13 mouse cellular contexts compared by ENCODE assay signal in genomic region chr7:68227621-68228020, GRCm38 (mm10). TPM values are rescaled to one million over a fixed set of nuclear protein-coding genes. Genes with fewer than 3 reads are reported as not detected.
"Had no signal": no experiment of that assay in that cellular context is flagged by ENCODE, and none has a peak within 500 bp of the region (broad histone marks: within the 10 kb centered on the region; RNA-seq: fewer than 3 reads in every experiment).

No protein-coding gene starts in this region.

- H3K27me3 ChIP-seq: limb, embryonic 13.5 days; midbrain, embryonic 13.5 days; neural tube, embryonic 12.5 days had no signal

- H3K27ac ChIP-seq: left cerebral cortex, adult 2 months; limb, embryonic 13.5 days; liver, embryonic 14.5 days; neural tube, embryonic 12.5 days had no signal

- H3K4me2 ChIP-seq: limb, embryonic 13.5 days; midbrain, embryonic 13.5 days; neural tube, embryonic 12.5 days had no signal

- H3K9ac ChIP-seq: limb, embryonic 13.5 days; liver, embryonic 14.5 days; midbrain, embryonic 13.5 days; neural tube, embryonic 12.5 days had no signal

- ATAC-seq: midbrain, embryonic 13.5 days had no signal

- H3K4me3 ChIP-seq: left cerebral cortex, adult 2 months; limb, embryonic 13.5 days; midbrain, embryonic 13.5 days; neural tube, embryonic 12.5 days had no signal

- DNase-seq: kidney, adult 8-10 months; kidney, postnatal 25 days; lung, adult 18-20 months; retina, postnatal 1 day; right cerebral cortex, postnatal 14 days had no signal

- H3K9me3 ChIP-seq: limb, embryonic 13.5 days; midbrain, embryonic 13.5 days; neural tube, embryonic 12.5 days had no signal

RNA-seq across cellular contexts. Expression of gene Pgpep1l, which starts 36.4 kb away (rescaled TPM):
- polyA plus RNA-seq: kidney, embryonic 16.5 days; limb, embryonic 13.5 days; liver, embryonic 14.5 days; lung, embryonic 16.5 days; midbrain, embryonic 13.5 days; neural tube, embryonic 12.5 days; stomach, embryonic 16.5 days had no signal

RNA-seq across cellular contexts. Expression of gene Fam169b, which starts 46.0 kb away (rescaled TPM):
- polyA plus RNA-seq: midbrain, embryonic 13.5 days had no signal
